Mouse (Mus musculus): ENCODE data around the gene Col23a1. TPM values are rescaled to one million over a fixed set of nuclear protein-coding genes. Genes with fewer than 3 reads are reported as not detected.

The Col23a1 gene
- polyA plus RNA-seq, 1 experiment from 2014 or later: 10.7 TPM

DNA sequence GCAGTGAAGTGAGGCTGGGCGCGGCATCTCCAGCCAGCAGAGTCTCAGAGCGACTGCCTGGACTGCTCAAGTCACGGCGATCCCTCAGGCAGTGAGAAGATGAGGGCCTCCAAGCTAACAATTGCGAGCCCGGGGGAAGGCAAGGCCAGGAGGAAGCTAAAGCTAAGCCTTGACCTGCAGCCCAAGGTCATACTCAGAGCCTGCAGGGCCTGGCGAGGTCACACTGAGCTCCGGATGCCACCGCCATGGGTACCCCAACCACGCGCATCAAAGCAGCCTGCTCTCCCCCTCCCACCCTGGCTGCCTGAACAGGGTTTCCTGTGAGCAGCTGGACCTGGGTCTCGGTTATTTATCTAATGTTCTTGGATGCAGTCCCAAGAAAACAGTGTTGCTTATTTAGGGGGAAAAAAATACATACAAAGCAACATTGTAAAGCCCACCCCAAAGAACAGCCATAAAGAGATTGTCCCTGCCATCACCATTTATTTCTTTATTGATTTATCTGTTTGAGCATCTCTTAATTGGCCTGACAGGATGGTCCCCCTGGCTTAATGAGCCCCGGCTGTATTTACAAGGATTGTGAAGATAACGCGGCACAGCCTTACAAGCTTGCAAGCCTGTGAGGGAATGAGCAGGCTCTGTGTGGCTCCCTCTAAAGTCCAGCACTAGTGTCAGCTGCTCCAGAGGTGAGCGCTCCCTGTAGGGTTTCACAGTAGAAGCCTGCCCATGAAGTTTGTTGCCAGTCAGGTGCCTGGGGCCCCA, 180.8 kb downstream of the Col23a1 start:
- Histone ChIP-seq H3K4me2 (replicated peaks) (0 out of 2 replicates have a peak overlapping the region, but pooled peaks have one; percentile 14), H3K27me3 (ENCODE audit: control insufficient read depth, insufficient read depth, low read length) (no peaks in the 10 kb centered on the region), H3K27ac (0 out of 2 replicates have a peak overlapping the region, but pooled peaks have one; percentile 32), H3K36me3 (replicated peaks; ENCODE audit: control insufficient read depth, insufficient read depth) (no peaks in the 10 kb centered on the region), H3K9ac (peak overlapping the region; percentile 32), H3K9me3 (ENCODE audit: control insufficient read depth, low read length) (no peaks in the 10 kb centered on the region), H3K4me3 (replicated peaks; ENCODE audit: low read length) (no peak overlapping the region), H3K4me1 (replicated peaks; ENCODE audit: control insufficient read depth, insufficient read depth, low read length) (peaks cover 14% of the 10 kb centered on the region)
- WGBS: 31% methylated on average over 17 of the region's 17 CpGs
- ATAC-seq (ENCODE audit: low FRiP score): peak; percentile 46; the same call in 1 of the 2 replicates
- DNase-seq (ENCODE audit: low spot score): peak; percentile 36

DNA sequence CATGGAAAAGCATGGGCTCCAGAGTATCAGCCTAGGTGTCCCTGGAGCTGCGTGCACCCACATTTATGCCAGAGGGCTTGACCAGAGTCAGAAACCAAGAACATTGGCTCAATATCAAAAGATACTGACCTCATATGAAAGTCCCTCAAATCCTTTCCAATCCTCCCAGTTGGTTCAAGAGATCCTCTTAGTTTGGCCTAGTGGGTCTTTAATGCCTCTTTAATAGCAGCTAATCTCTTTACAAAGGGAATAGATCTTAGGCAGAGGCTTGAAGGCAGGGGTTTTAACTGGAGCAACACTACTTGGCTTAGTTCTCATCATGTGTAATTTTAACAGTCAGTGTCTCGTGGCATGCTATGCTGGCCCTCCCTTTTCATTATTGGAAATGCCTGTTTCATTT, 184.0 kb downstream of the Col23a1 start:
- 84% methylated on average over 2 of the region's 2 CpGs for WGBS
- Histone ChIP-seq H3K4me1 (replicated peaks; ENCODE audit: control insufficient read depth, insufficient read depth, low read length) (peaks cover 14% of the 10 kb centered on the region), H3K27me3 (ENCODE audit: control insufficient read depth, insufficient read depth, low read length) (no peaks in the 10 kb centered on the region), H3K4me3 (replicated peaks; ENCODE audit: low read length) (no peak overlapping the region), H3K36me3 (replicated peaks; ENCODE audit: control insufficient read depth, insufficient read depth) (no peaks in the 10 kb centered on the region), H3K4me2 (replicated peaks) (no peak overlapping the region), H3K9ac (no peak overlapping the region), H3K27ac (no peak overlapping the region), H3K9me3 (ENCODE audit: control insufficient read depth, low read length) (no peaks in the 10 kb centered on the region)
- DNase-seq (ENCODE audit: low spot score) (no peak), ATAC-seq (ENCODE audit: low FRiP score) (no peak)

DNA sequence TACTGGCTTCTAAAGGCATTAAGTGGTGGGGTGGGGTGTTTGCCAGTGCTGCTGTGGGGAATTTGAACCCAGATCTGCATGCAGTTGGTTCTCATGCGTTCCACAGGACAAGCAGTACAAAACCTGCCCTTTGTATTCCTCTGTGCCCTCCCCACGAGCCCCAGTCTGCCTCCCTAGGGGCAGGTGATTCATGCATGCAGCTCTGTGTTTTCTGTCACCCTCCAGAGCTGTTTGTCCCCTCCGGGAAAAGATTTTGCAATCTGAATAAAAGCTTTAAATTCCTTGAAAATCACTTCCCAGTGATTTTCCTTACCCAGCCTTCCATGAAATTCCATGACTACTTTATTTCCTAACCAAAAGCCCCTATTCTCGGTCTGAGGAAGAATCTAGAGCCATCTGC, 186.8 kb downstream of the Col23a1 start:
- no peak for DNase-seq (ENCODE audit: low spot score)
- Histone ChIP-seq H3K9me3 (ENCODE audit: control insufficient read depth, low read length) (no peaks in the 10 kb centered on the region), H3K4me2 (replicated peaks) (no peak overlapping the region), H3K36me3 (replicated peaks; ENCODE audit: control insufficient read depth, insufficient read depth) (no peaks in the 10 kb centered on the region), H3K9ac (no peak overlapping the region), H3K4me1 (replicated peaks; ENCODE audit: control insufficient read depth, insufficient read depth, low read length) (no peaks in the 10 kb centered on the region), H3K27ac (no peak overlapping the region), H3K4me3 (replicated peaks; ENCODE audit: low read length) (no peak overlapping the region), H3K27me3 (ENCODE audit: control insufficient read depth, insufficient read depth, low read length) (no peaks in the 10 kb centered on the region)
- no peak for ATAC-seq (ENCODE audit: low FRiP score)
- whole genome bisulfite sequencing: 53% methylated on average over 4 of the region's 4 CpGs

DNA sequence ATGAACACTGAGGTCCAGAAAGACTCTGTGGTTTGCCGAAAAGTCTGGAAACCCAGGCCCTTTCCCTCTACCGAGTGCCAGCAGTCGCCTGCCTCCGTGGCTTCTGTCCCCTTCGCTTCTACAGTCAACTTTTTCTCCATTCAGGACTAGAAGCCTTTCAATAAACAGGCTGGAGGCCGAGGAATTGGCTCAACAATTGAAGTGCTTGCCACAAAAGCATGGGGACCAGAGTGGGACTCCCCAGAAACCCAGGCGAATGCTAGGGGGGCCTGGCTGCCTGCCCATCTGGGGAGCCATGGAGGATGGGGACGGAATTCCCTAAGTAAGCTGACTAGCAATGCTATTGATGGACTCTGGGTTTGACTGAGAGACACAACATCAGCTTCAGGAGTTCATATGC, 187.9 kb downstream of the Col23a1 start:
- H3K36me3 ChIP-seq (replicated peaks; ENCODE audit: control insufficient read depth, insufficient read depth): no peaks in the 10 kb centered on the region
- H3K27ac ChIP-seq: 0 out of 2 replicates have a peak overlapping the region, but pooled peaks have one; percentile 3
- H3K4me3 ChIP-seq (replicated peaks; ENCODE audit: low read length): no peak overlapping the region
- H3K4me1 ChIP-seq (replicated peaks; ENCODE audit: control insufficient read depth, insufficient read depth, low read length): no peaks in the 10 kb centered on the region; the same call in 1 of the 2 replicates
- H3K9ac ChIP-seq: no peak overlapping the region
- no peaks in the 10 kb centered on the region for H3K9me3 ChIP-seq (ENCODE audit: control insufficient read depth, low read length)
- DNase-seq (ENCODE audit: low spot score): no peak
- ATAC-seq (ENCODE audit: low FRiP score): no peak
- H3K4me2 ChIP-seq (replicated peaks): no peak overlapping the region
- WGBS: 53% methylated on average over 8 of the region's 8 CpGs
- no peaks in the 10 kb centered on the region for H3K27me3 ChIP-seq (ENCODE audit: control insufficient read depth, insufficient read depth, low read length)

DNA sequence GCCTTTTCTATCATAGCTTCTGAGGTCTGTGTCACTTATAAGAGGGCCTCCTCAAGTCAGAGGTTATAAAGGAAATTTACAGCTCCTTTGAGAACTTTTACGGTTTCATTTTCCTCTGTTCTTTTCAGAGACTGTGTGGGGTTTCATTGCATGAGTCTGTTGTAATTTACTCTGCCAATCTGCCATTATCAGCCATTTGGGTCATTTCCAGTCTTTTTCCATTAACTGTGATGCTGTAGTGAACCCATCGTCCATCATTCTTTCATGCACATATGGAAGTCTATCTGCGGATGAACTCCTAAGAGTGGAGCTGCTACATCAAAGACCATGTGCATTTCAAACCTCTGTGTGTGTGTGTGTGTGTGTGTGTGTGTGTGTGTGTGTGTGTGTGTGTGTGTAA, 192.5 kb downstream of the Col23a1 start:
- no peaks in the 10 kb centered on the region for H3K27me3 ChIP-seq (ENCODE audit: control insufficient read depth, insufficient read depth, low read length)
- no peaks in the 10 kb centered on the region for H3K9me3 ChIP-seq (ENCODE audit: control insufficient read depth, low read length)
- no peak overlapping the region for H3K4me2 ChIP-seq (replicated peaks)
- H3K36me3 ChIP-seq (replicated peaks; ENCODE audit: control insufficient read depth, insufficient read depth): no peaks in the 10 kb centered on the region
- no peak overlapping the region for H3K27ac ChIP-seq
- no peak overlapping the region for H3K9ac ChIP-seq
- H3K4me3 ChIP-seq (replicated peaks; ENCODE audit: low read length): no peak overlapping the region
- ATAC-seq (ENCODE audit: low FRiP score) (no peak), DNase-seq (ENCODE audit: low spot score) (no peak)
- WGBS: 58% methylated on average over 3 of the region's 3 CpGs
- H3K4me1 ChIP-seq (replicated peaks; ENCODE audit: control insufficient read depth, insufficient read depth, low read length): no peaks in the 10 kb centered on the region; the same call in 1 of the 2 replicates

DNA sequence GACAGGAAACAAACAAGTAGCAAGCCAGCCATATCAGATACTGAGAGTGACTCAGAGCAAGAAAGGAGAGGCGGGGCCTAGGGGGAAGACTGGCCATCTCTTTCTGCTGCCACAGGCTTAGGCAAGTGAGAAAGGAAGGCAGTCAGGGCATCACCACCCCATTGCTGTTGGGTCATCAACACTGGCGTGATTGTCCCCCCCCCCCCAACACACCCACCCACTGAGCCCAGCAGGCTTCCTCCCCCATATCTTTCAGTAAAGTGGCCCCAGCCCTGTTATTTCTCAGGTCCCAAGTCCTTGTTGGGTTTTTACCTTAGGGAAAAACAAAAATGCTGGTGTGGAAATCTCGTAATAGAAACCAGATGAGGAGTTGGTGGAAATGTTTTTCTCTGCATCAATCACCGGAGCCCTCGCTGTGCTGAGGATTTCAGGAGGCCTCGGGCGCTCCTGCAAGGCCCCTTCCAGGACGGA, 195.4 kb downstream of the Col23a1 start:
- no peaks in the 10 kb centered on the region; the same call in 1 of the 2 replicates for H3K4me1 ChIP-seq (replicated peaks; ENCODE audit: control insufficient read depth, insufficient read depth, low read length)
- no peak overlapping the region for H3K4me3 ChIP-seq (replicated peaks; ENCODE audit: low read length)
- ATAC-seq (ENCODE audit: low FRiP score) (no peak), DNase-seq (ENCODE audit: low spot score) (no peak)
- H3K36me3 ChIP-seq (replicated peaks; ENCODE audit: control insufficient read depth, insufficient read depth): no peaks in the 10 kb centered on the region
- no peak overlapping the region for H3K4me2 ChIP-seq (replicated peaks)
- H3K27me3 ChIP-seq (ENCODE audit: control insufficient read depth, insufficient read depth, low read length): no peaks in the 10 kb centered on the region
- H3K9ac ChIP-seq: no peak overlapping the region
- no peaks in the 10 kb centered on the region for H3K9me3 ChIP-seq (ENCODE audit: control insufficient read depth, low read length)
- WGBS: 81% methylated on average over 8 of the region's 8 CpGs
- H3K27ac ChIP-seq: no peak overlapping the region

DNA sequence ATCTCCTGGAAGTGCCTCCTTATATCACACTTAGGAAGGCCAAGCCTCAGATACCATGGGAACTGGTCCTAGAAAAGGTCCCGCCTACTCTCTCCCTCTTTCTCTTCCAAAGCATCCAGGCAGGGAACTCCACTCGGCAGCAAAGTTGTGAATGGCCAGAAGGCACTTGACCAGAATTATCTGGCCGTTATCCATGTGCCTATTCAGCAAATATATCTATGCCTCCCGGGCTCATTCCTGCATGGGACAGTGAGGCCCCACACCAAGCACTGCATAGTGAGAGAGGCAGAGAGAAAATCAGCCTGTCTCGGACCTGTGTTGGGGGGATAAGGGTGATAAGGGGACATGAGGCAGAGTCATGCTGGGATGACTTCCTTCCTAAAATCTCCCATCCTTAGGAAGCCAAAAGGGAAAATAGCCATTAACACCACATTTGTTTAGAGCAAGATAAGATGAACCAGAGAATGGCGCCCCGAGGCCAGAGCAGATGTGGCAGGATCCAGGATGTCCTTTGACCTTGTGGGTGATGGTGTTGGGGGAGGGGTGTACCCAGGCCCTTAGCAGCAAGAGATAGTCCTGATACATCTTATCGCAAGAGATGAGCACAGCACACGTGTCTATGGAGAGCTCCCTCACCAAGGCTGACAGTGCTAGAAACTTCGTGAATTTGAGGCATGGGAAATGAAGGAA, 196.2 kb downstream of the Col23a1 start:
- no peaks in the 10 kb centered on the region for H3K27me3 ChIP-seq (ENCODE audit: control insufficient read depth, insufficient read depth, low read length)
- H3K4me1 ChIP-seq (replicated peaks; ENCODE audit: control insufficient read depth, insufficient read depth, low read length): no peaks in the 10 kb centered on the region; the same call in 1 of the 2 replicates
- no peaks in the 10 kb centered on the region for H3K9me3 ChIP-seq (ENCODE audit: control insufficient read depth, low read length)
- DNase-seq (ENCODE audit: low spot score) (no peak), ATAC-seq (ENCODE audit: low FRiP score) (no peak)
- H3K4me2 ChIP-seq (replicated peaks): no peak overlapping the region
- no peaks in the 10 kb centered on the region for H3K36me3 ChIP-seq (replicated peaks; ENCODE audit: control insufficient read depth, insufficient read depth)
- 78% methylated on average over 10 of the region's 10 CpGs for WGBS
- H3K9ac ChIP-seq: no peak overlapping the region
- no peak overlapping the region for H3K27ac ChIP-seq
- no peak overlapping the region for H3K4me3 ChIP-seq (replicated peaks; ENCODE audit: low read length)

DNA sequence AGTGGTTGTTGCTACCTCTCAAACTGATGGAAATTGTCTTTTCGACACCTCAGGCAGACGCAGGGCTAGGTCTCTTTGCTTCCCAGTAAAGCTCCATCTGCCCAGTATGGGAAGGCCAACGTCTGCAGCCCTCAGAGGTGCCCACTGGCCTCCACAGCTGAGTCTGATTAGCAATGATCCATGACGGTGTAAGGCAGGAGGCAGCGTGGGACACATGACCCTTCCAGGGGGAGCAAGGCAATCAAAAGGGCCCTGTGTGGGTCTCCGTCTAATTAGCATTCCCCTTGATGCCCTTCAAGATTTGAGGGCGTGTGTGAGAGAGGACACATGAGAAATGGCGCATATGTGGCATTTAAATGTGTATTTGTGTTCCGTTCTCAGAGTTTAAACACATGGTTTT, 199.1 kb downstream of the Col23a1 start:
- Histone ChIP-seq H3K4me2 (replicated peaks) (no peak overlapping the region), H3K36me3 (replicated peaks; ENCODE audit: control insufficient read depth, insufficient read depth) (no peaks in the 10 kb centered on the region), H3K4me3 (replicated peaks; ENCODE audit: low read length) (no peak overlapping the region), H3K4me1 (replicated peaks; ENCODE audit: control insufficient read depth, insufficient read depth, low read length) (no peaks in the 10 kb centered on the region), H3K9ac (no peak overlapping the region), H3K27me3 (ENCODE audit: control insufficient read depth, insufficient read depth, low read length) (no peaks in the 10 kb centered on the region), H3K9me3 (ENCODE audit: control insufficient read depth, low read length) (no peaks in the 10 kb centered on the region), H3K27ac (no peak overlapping the region)
- ATAC-seq (ENCODE audit: low FRiP score) (no peak), DNase-seq (ENCODE audit: low spot score) (no peak)
- WGBS: 34% methylated on average over 9 of the region's 9 CpGs

DNA sequence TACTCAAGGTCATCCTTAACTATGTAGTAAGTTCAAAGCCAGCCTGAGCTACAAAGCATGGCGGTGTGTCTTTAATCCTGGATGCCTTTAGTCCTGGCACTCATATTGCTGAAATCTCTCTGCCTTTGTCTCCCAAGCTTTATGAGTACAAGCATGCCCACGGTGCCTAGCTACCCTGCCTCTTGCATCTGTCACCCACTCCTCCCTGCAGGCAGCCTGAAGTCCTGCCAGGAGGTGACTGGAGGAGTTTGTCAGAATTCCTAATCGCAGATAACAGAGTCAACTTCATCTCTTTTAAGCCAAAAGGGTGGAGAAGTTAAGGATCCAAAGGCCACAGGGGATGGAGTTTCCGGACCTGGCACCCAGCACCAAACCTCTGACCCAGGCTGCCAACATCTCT, 203.7 kb downstream of the Col23a1 start:
- H3K27ac ChIP-seq: no peak overlapping the region
- no peaks in the 10 kb centered on the region for H3K4me1 ChIP-seq (replicated peaks; ENCODE audit: control insufficient read depth, insufficient read depth, low read length)
- no peaks in the 10 kb centered on the region for H3K36me3 ChIP-seq (replicated peaks; ENCODE audit: control insufficient read depth, insufficient read depth)
- no peak overlapping the region for H3K9ac ChIP-seq
- DNase-seq (ENCODE audit: low spot score): no peak
- H3K9me3 ChIP-seq (ENCODE audit: control insufficient read depth, low read length): no peaks in the 10 kb centered on the region
- H3K27me3 ChIP-seq (ENCODE audit: control insufficient read depth, insufficient read depth, low read length): no peaks in the 10 kb centered on the region
- 83% methylated on average over 4 of the region's 4 CpGs for WGBS
- no peak overlapping the region for H3K4me3 ChIP-seq (replicated peaks; ENCODE audit: low read length)
- H3K4me2 ChIP-seq (replicated peaks): no peak overlapping the region
- ATAC-seq (ENCODE audit: low FRiP score): no peak

Measured in hindbrain, embryonic 14.5 days (tissue).